Mouse (Mus musculus) stomach, adult 2 months (tissue): ENCODE data around the gene Pde6g. TPM values are rescaled to one million over a fixed set of nuclear protein-coding genes. Genes with fewer than 3 reads are reported as not detected.

Source experiments
- polyA plus RNA-seq: library from polyadenylated mRNA; depleted of rRNA; stranded (reverse); fragments of >200 nt; gene quantifications from 2 replicates; pipeline ENCODE4 v1.2.3, GENCODE M21; 2012; rRNA removed

Pde6g gene
- 0.18 and 0.35 TPM in 2 replicates for polyA plus RNA-seq

GRCm38 (mm10) chr11:120453306-120453705 is at the start of gene Pde6g:
Pde6g (minus strand) TSS chr11:120453500.

GRCm38 (mm10) chr11:120491317-120492023 is 38.2 kb upstream of the Pde6g start, which contains the start of gene Slc25a10:
Slc25a10 (plus strand) TSS chr11:120491840.

GRCm38 (mm10) chr11:120484265-120484981 is 31.1 kb upstream of the Pde6g start, which contains the start of gene Mrpl12:
Mrpl12 (plus strand) TSS chr11:120484613.

DNA sequence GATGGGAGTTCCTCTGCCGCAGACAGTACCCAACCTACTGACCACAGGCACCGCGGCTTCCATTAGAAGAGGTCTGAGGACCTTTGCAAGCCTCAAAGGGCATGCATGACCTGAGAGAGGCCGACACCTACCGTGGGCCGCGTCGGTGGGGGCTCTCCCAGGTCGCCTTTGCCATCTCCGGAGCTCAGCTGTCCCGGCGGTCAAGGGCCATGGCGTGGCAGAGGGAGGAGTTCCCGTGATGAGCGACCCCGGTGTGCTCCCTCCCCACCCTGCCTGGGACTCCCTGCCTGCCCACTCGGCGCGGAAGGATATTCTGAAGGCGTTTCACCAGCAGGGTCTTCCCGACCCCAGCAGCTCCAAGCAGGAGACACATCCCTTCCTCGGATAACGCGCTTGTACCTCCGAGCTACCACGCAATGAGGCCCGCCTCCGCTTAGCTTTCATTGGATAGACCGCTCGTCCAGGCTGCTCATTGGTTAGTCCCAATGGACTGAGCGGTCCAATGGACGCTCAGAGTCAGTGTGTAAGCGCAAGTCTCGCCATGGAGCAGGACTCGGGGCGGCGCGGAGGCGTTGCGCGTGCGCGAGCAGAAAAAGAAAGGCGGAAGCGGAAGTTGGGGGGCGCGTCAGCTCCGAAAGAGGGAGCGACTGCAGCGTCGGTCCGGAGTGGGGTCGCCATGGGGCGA is 13.9 kb upstream of the Pde6g start, which contains the start of gene Arl16:
TSS of gene Arl16 (minus strand) at position 557 of the 685 bp plus-strand sequence.

DNA sequence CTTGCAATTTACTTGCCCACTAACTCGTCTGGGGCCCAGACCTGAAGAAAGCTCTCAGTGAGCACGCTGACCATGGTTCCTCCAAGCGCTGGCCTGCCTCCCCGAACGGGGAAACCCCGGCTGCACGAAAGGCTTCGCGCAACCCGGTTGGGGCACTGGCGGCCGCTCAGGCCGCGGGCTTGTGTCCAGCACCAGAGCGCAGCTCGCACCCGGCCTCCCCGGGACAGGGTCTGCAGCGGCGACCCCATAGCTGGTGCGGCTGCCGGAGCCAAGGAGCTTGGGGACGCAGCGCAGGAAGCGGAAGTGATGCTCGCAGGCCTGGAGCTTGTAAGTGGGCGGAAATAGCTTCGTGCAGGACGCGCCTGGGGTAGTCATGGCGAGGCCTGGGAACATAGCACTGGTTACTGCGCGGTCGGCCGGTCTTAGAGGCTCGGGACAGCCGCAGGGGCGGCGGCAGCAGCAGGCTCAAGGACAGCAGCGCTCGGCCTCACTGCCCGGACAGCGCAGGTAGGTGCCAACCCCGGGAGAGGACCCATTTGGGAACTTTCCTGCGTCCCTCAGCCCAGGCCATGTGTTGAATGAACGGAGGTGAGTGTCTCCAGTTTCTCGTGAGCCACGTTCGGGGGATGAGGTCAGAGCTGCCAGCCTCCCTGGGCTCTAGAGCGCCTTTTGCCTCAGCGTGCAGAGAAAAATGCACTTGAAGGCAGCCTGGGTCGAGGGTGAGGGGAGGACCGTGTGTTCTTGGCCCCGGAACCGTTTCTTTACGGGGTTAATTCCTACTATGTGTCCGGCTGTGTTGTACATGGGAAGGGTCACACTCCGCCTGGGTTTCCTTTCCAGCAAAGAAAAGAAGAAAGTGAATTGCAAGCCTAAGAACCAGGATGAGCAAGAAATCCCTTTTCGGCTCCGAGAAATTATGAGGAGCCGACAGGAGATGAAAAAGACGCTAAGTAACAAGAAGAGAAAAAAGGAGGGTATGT is 4.8 kb upstream of the Pde6g start, which contains the start of the genes Oxld1 and Ccdc137:
TSS of gene Oxld1 (minus strand) at position 297 of the 980 bp plus-strand sequence.
TSS of gene Ccdc137 (plus strand) at position 344 of the 980 bp plus-strand sequence.

DNA sequence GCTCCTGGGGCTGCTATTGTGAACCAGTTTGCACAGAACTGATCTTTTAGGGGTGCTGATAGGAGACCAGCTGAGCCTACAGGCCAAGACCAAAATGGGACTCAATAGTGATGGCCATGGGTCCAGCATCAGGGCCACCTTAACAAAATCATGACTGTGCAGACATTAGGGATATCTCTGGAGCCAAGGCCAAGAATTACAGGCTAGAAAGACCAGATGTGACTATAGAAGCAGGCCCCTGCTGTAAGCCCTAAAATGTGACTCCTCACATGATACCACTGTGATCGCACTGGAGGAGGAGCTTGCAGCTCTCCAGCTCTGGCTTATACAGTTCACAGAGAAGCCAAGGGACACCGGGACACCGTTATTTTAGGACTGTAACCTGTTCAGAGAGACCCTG is 11.0 kb downstream of the Pde6g start, which contains the start of gene Tspan10:
TSS of gene Tspan10 (plus strand) at position 301 of the 400 bp plus-strand sequence.

DNA sequence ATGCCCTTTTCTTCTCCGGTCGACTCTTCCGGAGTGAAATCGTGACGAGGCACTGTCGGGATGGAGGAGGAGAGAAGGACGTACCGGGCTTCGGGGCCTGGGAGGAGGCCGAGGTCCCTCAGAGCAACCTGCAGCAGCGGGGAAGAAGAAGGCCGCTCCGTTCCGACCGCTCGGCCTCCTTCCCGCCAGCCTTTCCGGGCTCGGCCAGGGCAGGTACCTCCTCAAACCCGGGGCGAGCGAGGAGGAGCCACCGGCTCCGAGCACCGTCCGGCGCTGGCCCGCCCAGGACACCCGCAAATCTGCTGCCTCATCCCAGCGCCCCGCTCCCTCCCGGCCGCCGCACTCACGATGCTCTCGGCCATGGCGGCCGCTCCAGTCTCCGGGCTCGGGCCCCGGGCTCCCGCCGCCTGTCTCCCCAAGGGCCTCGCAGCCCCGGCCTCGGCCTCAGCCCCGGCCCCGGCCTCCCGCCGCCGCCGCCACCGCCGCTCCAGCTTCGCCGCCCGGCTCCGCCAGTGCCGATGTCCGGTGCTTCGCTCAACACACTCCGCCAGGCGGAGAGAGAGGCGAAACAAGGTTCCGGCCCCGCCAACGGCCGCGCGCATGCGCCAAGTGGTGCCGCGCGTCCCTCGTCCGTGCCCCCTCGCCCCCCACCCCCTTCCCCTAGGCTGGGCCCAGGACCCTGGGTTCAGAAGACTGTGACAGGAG is 16.0 kb downstream of the Pde6g start, which contains the start of gene Nploc4:
TSS of gene Nploc4 (minus strand) at position 557 of the 705 bp plus-strand sequence.

Other genes starting within 250 kb of the Pde6g start
- 4.0 and 4.9 TPM in 2 replicates for gene Bahcc1, start 220.6 kb downstream of the Pde6g start, polyA plus RNA-seq
- 1,088 and 1,192 TPM in 2 replicates for gene Actg1, start 105.0 kb downstream of the Pde6g start, polyA plus RNA-seq
- 0.05 and 0.09 TPM in 2 replicates for gene Fscn2, start 92.0 kb downstream of the Pde6g start, polyA plus RNA-seq
- 31.6 and 51.6 TPM in 2 replicates for gene Faap100, start 74.7 kb downstream of the Pde6g start, polyA plus RNA-seq
- gene Nploc4, start 15.8 kb downstream of the Pde6g start, polyA plus RNA-seq, result 28.8 and 32.2 TPM in 2 replicates
- gene Tspan10, start 10.9 kb downstream of the Pde6g start, polyA plus RNA-seq, result not detected in 2 replicates
- 15.7 and 34.1 TPM in 2 replicates for gene Oxld1, start 4.6 kb upstream of the Pde6g start, polyA plus RNA-seq
- 3.0 and 4.9 TPM in 2 replicates for gene Ccdc137, start 4.6 kb upstream of the Pde6g start, polyA plus RNA-seq
- 7.5 and 11.8 TPM in 2 replicates for gene Arl16, start 14.1 kb upstream of the Pde6g start, polyA plus RNA-seq
- 83.7 and 108 TPM in 2 replicates for gene Mrpl12, start 31.1 kb upstream of the Pde6g start, polyA plus RNA-seq
- 158 and 235 TPM in 2 replicates for gene Slc25a10, start 38.3 kb upstream of the Pde6g start, polyA plus RNA-seq
- 0.55 and 0.69 TPM in 2 replicates for gene Gcgr, start 77.2 kb upstream of the Pde6g start, polyA plus RNA-seq
- 40.9 and 56.7 TPM in 2 replicates for gene Mcrip1, start 96.2 kb upstream of the Pde6g start, polyA plus RNA-seq
- gene Ppp1r27, start 97.6 kb upstream of the Pde6g start, polyA plus RNA-seq, result 1.6 and 1.8 TPM in 2 replicates
- 153 and 166 TPM in 2 replicates for gene P4hb, start 119.8 kb upstream of the Pde6g start, polyA plus RNA-seq
- 426 and 509 TPM in 2 replicates for gene Arhgdia, start 128.1 kb upstream of the Pde6g start, polyA plus RNA-seq
- gene Alyref, start 144.9 kb upstream of the Pde6g start, polyA plus RNA-seq, result 5.8 and 8.6 TPM in 2 replicates
- gene Anapc11, start 144.9 kb upstream of the Pde6g start, polyA plus RNA-seq, result 72.4 and 94.8 TPM in 2 replicates
- 58.0 and 94.3 TPM in 2 replicates for gene Npb, start 155.0 kb upstream of the Pde6g start, polyA plus RNA-seq
- gene Pcyt2, start 164.4 kb upstream of the Pde6g start, polyA plus RNA-seq, result 138 and 161 TPM in 2 replicates
- 51.2 and 54.2 TPM in 2 replicates for gene Sirt7, start 171.7 kb upstream of the Pde6g start, polyA plus RNA-seq
- gene Mafg, start 180.1 kb upstream of the Pde6g start, polyA plus RNA-seq, result 21.0 and 21.3 TPM in 2 replicates
- gene Pycr1, start 190.3 kb upstream of the Pde6g start, polyA plus RNA-seq, result 29.3 and 57.1 TPM in 2 replicates
- 0.97 and 1.2 TPM in 2 replicates for gene Myadml2, start 194.7 kb upstream of the Pde6g start, polyA plus RNA-seq
- 1.1 and 1.4 TPM in 2 replicates for gene Notum, start 207.7 kb upstream of the Pde6g start, polyA plus RNA-seq
- 70.2 and 73.5 TPM in 2 replicates for gene Aspscr1, start 219.5 kb upstream of the Pde6g start, polyA plus RNA-seq